Mouse (Mus musculus) bone marrow macrophage, adult 2 months (primary cell): ENCODE data around the gene Six5. TPM values are rescaled to one million over a fixed set of nuclear protein-coding genes. Genes with fewer than 3 reads are reported as not detected.
A peak's percentile ranks its signal among the peaks of the same experiment; 100 is the strongest.
"Not testable (repeated sequence)": the region's sequence is repeated elsewhere in the genome, so short reads cannot be mapped to it uniquely, and the experiment has no call there.

Experiments used
- H3K27ac ChIP-seq: 2 replicates; pipeline ENCODE4 v1.5.1; 2012; ENCODE audit warnings: low read depth, low read length; ENCODE audit not compliant: insufficient read depth
- H3K4me1 ChIP-seq: 2 replicates; pipeline ENCODE4 v1.6.1; 2012; ENCODE audit warnings: low read length; ENCODE audit not compliant: control insufficient read depth, insufficient read depth
- H3K4me3 ChIP-seq: 2 replicates; pipeline ENCODE4 v1.5.1; 2012; ENCODE audit warnings: mild to moderate bottlenecking, low read length, moderate library complexity; ENCODE audit not compliant: insufficient read depth
- CTCF ChIP-seq: IDR thresholded peaks from 2 replicates; pipeline ENCODE4 v1.5.1; 2012; ENCODE audit warnings: low read depth, mild to moderate bottlenecking, low read length, moderate library complexity
- POLR2A ChIP-seq: IDR thresholded peaks from 2 replicates; pipeline ENCODE4 v1.6.1; 2012; ENCODE audit warnings: mild to moderate bottlenecking, low read depth, low read length, borderline replicate concordance
- polyA plus RNA-seq: library from polyadenylated mRNA; stranded (reverse); fragments of >200 nt; gene quantifications from 2 replicates; pipeline ENCODE4 v1.2.4, GENCODE M21; 2012; ENCODE audit not compliant: missing spikeins, insufficient read depth, insufficient read length

Six5 gene
- polyA plus RNA-seq, 1 experiment = 0.36 TPM

DNA sequence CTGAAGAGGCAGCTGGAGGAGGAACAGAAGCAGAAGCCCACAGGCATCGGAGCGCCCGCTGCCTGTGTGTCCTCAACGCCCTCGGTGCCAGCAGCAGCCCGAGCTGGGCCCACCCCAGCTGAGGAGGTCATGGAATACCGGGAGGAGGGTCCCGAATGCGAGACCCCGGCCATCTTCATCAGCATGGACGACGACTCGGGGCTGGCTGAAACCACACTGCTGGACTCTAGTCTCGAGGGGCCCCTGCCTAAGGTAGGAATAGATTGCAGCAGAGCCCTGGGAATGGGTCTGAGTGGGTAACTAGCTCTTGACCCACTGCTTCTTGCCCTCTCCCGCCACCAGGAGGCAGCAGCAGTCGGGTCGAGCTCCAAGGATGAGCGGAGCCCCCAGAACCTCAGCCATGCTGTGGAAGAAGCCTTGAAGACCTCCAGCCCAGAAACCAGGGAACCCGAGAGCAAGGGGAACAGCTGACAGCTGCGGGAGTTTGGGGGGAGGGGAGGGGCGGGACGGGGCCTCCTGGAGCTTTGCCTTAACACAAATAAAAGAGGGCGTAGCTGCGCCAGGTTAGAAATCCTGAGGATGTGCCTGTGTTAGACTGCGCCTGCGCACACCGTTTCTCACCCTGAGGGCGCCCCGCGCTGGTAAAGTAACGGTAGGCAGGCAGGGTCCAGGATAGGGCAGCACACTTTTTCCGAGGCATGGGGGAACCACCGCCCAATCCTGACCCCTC, 40.2 kb upstream of the Six5 start, which contains the start of gene Rsph6a:
Gene Rsph6a (plus strand): TSS at position 644 of the 730 bp plus-strand sequence.
- TF ChIP-seq CTCF = peak; percentile 20; the same call in 1 of the 2 replicates
- no peak for TF ChIP-seq POLR2A
- no peak within 1 kb of the TSS for H3K27ac ChIP-seq
- no peaks in the 10 kb centered on the region for H3K4me1 ChIP-seq
- H3K4me3 ChIP-seq = no peak within 1 kb of the TSS

DNA sequence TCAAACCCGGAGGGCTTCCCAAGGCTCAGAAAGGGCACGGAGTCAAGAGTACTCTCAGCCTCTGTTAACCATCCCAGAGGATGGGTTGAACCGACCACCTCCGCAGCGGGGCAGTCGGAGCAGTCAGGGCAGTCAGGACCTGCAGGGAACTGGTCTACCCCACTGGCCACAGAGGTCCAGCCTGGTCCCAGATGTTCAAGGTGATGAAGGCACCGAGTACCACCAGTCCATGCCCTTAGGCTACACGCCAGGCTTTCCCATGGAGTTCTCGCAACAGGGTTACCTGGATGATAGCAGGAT, 39.7 kb upstream of the Six5 start:
- H3K27ac ChIP-seq = no peak overlapping the region
- no peak overlapping the region for H3K4me3 ChIP-seq
- TF ChIP-seq POLR2A (no peak), CTCF (no peak)
- no peaks in the 10 kb centered on the region for H3K4me1 ChIP-seq

DNA sequence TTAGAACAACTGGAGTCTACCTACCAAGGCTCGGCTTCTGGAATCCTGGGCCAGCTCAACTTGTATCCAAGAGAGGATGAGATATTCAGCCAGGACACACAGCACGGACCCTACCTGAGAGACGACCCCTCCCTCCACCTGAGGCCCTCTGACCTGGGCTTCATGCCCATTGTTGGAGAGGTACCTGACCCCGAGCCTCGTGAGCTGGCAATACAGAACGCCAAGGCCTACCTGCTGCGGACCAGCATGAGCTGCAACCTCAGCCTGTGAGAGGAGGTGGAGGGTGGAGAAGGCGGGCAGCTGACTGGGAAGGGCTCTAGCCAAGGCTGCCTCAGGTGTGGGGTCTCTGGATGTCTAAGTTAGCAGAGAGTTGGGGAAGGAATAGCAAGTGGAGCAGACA, 39.3 kb upstream of the Six5 start:
- H3K27ac ChIP-seq = no peak overlapping the region
- H3K4me3 ChIP-seq = no peak overlapping the region

DNA sequence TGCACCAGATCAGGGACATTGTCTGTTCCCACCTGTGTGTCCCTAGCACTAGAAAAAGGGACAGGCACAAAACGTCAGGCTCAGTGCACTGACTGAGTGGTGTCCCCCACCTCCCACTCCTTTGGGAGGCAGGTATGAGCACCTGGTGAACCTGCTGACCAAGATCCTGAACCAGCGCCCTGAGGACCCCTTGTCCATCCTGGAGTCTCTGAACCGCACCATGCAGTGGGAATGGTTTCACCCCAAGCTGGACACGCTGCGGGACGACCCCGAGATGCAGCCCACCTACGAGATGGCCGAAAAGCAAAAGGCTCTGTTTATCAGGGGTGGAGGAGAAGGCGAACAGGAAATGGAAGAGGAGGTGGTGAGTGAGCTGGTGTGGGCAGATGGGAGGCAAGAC, 37.0 kb upstream of the Six5 start:
- TF ChIP-seq POLR2A (no peak), CTCF (no peak)

More for the DNA sequence above, 39.3 kb upstream of the Six5 start:
- H3K4me1 ChIP-seq = no peaks in the 10 kb centered on the region
- TF ChIP-seq CTCF = no peak
- no peak for TF ChIP-seq POLR2A

DNA sequence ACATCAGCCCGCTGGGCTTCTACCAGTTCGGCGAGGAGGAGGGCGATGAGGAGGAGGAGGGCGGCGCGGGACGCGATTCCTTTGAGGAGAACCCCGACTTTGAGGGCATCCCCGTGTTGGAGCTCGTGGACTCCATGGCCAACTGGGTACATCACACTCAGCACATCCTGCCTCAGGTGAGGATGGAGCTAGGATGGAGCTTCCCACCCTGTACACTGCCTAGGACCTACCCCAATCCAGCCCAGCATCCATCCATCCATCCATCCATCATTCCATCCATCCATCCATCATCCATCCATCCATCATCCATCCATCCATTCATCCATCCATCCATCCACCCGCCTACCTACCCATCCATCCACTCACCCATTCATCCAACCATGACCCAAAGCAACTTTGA, 28.5 kb upstream of the Six5 start:
- Histone ChIP-seq H3K4me1 (no peaks in the 10 kb centered on the region), H3K4me3 (no peak overlapping the region), H3K27ac (no peak overlapping the region)
- TF ChIP-seq POLR2A (no peak), CTCF (no peak)

More for the DNA sequence above, 37.0 kb upstream of the Six5 start:
- Histone ChIP-seq H3K27ac (no peak overlapping the region), H3K4me3 (no peak overlapping the region), H3K4me1 (no peaks in the 10 kb centered on the region)

DNA sequence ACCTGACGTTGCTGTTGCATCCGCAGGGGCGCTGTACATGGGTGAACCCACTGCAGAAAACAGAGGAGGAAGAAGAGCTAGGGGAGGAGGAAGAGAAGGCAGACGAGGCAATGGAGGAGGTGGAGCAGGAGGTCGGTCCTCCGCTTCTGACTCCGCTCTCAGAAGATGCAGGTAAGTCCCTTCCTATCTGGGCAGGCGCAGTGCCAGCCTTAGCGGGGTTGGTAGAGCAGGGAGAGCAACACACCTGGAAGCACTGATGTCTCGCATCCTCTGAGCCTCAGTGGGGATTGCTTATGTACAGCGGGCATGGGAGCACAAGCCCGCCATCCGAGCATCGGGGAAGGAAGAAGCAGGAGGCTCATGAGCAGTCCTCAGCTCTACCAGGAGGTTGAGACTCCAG, 27.3 kb upstream of the Six5 start:
- TF ChIP-seq POLR2A (no peak), CTCF (no peak)
- Histone ChIP-seq H3K4me1 (no peaks in the 10 kb centered on the region), H3K4me3 (no peak overlapping the region), H3K27ac (no peak overlapping the region)

DNA sequence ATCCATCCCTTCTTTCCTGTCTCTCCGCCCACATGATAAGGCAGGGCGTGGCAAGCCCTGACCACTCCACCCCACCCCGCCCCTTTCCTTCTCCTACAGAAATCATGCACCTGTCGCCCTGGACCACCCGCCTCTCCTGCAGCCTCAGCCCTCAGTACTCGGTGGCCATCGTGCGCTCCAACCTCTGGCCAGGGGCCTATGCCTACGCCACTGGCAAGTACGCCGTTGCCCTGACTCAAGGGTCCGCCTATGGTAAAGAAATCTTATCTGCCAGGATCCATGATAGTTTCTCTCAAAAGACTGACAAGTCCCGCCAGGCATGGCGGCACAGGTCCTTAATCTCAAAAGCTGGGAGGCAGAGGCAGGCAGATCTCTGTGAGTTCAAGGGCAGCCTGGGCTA, 26.5 kb upstream of the Six5 start:
- H3K4me3 ChIP-seq = no peak overlapping the region
- TF ChIP-seq POLR2A = no peak
- no peak for TF ChIP-seq CTCF
- no peak overlapping the region for H3K27ac ChIP-seq
- H3K4me1 ChIP-seq = no peaks in the 10 kb centered on the region

DNA sequence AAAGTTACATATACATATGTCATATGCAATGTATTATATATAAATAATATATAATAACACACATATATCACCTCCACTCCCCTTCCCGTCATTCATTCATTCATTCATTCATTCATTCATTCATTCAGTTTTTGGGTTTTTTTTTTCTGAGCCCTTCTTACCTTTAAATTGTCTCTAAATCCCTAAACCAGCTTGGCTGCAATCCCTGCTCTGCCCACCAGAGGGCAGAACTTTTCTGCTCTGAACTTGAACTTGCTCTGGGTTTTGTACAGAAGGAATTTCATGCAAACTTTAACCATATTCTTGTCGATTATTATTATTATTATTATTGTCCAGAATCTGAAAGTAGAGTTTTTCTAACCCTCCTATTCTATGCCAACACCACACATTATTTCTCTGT, 25.7 kb upstream of the Six5 start:
- Histone ChIP-seq H3K27ac (no peak overlapping the region), H3K4me1 (no peaks in the 10 kb centered on the region), H3K4me3 (no peak overlapping the region)
- TF ChIP-seq CTCF = no peak
- no peak for TF ChIP-seq POLR2A

DNA sequence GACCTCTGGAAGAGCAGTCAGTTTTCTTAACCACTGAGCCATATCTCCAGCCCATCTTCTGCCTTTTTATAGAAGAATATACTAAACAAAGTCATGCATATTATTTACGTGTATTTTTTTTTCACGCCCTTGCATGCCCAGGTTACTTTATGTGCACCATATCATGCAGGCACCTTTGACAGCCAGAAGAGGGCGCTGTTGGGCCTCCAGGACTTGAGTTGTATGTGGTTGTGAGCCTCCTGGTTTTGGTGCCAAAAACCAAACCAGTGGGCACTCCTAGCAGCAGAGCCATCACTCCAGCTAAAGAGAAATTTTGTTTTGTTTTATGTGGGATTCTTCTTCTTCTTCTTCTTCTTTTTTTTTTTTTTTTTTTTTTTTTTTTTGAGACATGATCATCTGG, 24.9 kb upstream of the Six5 start:
- peak; percentile 67 for TF ChIP-seq CTCF
- no peak for TF ChIP-seq POLR2A

DNA sequence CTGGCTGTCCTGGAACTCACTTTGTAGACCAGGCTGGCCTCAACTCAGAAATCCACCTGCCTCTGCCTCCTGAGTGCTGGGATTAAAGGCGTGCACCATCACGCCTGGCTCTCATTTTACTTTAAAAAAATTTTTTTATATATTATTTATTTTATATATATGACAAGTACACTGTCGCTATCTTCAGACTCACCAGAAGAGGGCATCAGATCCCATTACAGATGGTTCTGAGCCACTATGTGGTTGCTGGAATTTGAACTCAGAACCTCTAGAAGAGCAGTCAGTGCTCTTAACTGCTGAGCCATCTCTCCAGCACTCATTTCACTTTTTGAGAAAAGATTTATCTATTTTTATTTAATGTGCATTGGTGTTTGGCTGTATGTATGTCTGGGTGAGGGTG, 23.4 kb upstream of the Six5 start:
- not testable (repeated sequence) for H3K4me3 ChIP-seq, H3K4me1 ChIP-seq, H3K27ac ChIP-seq

More for the DNA sequence above, 24.9 kb upstream of the Six5 start:
- no peak overlapping the region for H3K27ac ChIP-seq
- no peaks in the 10 kb centered on the region for H3K4me1 ChIP-seq
- no peak overlapping the region for H3K4me3 ChIP-seq

DNA sequence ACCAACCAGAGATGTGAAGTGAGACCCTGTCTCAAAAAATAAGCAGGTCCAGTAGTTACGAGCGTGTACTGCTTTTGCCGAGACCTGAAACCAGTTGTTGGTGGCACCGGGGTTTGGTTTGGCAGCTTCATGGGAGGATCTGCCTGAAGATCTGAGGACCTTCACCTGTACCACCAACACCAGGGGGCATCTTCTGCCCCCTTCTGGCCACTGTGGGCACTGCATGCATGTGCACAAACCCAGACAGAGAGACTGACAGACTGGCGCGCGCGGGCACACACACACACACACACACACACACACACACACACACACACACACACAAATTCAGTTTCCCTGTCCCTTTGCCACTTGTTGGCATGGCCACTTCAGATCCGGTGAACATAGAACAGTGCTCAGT, 20.9 kb upstream of the Six5 start:
- Histone ChIP-seq H3K4me3 (no peak overlapping the region), H3K4me1 (peaks cover 9% of the 10 kb centered on the region)
- no peak for TF ChIP-seq POLR2A
- peak; percentile 80 for TF ChIP-seq CTCF

More for the DNA sequence above, 20.9 kb upstream of the Six5 start:
- H3K27ac ChIP-seq = no peak overlapping the region
